Mouse (Mus musculus): ENCODE data around the gene Ces1e.
"Not testable (repeated sequence)": the region's sequence is repeated elsewhere in the genome, so short reads cannot be mapped to it uniquely, and the experiment has no call there.

The Ces1e gene

DNA sequence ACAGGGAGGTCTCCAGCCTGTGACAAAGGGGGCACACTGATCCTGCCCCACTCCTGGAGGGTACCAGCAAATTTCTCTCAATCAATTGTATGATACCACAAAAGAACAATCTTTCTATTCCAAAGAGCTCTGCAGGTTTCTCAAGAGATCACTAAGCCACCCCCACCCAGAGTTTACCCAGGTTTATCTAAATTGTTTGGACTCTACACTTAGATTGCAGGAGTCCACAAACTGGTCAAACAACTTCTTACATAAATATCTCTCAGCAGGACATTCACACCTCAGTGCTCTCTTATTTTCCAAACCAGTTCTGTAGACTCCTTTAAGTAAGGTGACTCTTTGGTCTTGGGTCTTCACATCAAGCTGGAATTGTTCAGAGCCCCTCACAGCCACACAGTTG lies at the start of gene Ces1e:
Gene Ces1e (minus strand): TSS at position 174 of the 400 bp plus-strand sequence.
- no peak for DNase-seq (ENCODE audit: low read depth)

DNA sequence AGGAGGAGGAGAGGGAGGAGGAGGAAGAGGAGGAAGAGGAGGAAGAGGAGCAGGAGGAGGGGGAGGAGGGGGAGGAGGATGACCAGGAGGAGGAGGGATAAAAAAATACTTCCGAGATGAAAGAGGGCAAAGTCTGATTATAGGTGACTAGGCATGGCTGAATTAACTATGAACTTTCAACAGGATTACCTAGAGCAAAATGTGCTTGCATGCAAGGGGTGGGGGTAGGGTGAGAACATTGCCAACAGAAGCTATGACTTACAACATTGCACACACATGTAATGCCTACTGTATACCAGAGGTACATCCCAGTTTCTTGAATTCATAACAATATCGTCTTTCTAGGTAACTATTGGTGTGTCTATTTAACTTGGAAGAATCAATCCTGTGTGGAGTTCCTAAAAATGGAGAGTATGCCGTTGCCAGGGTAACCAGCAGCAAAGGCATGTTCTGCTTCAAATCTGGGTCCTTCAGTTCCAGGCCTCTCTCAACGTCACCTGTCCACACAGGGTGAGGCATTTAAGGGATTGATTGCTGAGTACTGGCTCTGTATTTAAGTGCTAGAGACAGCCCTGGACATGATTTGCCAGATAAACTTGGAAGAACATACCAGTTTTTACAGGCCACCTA lies 48.9 kb upstream of the Ces1e start:
- DNase-seq (ENCODE audit: low read depth), result no peak

DNA sequence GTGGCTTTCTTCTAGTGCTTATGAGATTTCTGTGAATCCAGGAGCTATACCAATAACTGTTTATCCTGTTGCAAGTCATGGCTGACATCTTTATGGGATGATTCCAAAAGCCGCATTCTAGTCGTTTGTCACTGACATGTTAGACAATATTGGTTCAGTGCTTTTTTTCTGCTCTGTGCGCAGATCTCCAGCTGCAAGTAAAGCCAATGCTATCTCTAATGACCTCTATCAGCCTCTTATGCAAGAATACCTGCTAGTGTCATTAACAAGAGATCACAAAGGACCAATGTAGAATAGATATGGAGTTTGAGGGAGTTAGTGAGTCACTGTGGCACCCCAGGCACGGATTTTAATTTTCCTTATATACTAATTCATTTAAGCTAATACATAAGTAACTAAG lies 45.2 kb upstream of the Ces1e start:
- DNase-seq (ENCODE audit: low read depth), result no peak

DNA sequence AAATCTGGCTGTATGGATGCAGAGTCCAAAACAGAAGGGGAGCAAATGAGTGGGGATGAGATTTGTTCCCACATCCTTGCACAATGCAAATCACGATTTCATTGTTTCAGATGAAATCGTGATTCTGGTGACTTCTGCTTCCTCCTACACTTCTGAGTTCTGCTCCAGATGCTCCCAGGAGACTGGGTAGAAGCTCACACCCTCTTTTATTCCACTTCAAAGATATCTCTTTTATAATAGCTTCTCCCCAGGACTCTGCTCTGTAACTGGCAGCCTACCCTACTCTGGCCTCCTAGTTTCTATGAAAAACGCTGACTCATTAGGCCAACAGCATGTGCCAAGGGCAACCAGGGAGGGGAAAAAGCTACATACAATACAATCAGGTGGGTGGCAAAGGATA lies 43.9 kb upstream of the Ces1e start:
- DNase-seq (ENCODE audit: low read depth), result no peak

DNA sequence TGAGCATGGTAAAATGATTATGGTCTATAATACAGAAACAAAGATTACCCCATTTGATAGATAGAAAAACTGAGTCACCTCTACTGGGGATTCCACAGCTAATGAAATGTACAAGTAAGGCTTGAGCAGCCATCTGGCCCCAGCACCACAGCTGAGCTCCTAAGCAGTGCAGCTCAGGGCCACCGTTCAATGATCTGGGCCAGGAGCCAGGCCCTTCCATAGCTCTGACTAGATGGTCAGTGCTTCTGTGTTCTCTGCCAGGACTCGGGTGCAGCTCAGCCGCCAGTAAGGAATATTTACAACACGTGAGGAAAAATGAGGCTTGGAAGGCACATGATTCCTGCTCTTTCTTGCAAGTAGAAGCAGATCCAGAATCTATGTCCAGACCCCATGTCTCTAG lies 43.3 kb upstream of the Ces1e start:
- no peak for DNase-seq (ENCODE audit: low read depth)

DNA sequence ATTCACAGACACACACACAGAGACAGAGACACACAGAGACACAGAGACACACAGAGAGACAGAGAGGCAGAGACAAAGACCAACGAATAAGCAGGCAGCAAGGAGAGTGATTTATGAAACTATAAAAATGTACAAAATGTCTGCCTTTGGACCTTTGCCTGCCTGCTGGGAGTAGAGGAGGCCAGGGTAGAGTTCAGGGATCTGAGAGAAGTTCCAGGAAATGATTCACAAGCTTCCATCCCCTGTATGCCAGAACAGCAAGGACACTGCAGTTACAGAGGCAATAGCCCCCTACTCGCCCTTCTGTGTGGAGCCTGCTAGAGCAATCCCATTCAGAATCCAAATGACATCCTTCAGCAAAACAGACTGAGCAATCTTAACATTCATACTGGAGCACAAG lies 32.0 kb upstream of the Ces1e start:
- no peak for DNase-seq (ENCODE audit: low read depth)

DNA sequence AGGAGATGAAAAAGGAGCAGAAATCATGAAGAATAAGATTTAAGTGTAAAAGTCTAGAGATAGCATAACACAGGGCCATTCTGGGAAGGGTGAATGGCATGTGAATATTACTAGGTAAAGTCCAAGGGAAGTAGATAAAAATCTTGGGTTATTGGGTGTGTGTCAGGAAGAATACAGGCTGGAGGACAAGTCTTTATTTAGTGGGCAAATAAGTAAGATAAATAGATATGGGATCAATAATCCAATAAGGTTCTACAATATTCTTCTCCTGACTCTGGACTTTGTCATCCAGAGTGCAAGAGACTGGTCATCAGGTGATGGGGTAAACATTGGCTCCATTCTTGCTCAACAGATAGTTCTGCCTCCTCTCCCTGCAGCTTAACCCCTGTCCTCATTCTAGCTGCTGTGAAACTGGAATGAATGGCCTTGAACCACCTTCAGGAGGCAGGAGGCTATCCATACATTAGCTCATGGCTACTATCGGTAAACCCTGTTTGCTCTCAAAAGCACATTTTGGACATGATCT lies 23.0 kb upstream of the Ces1e start:
- DNase-seq (ENCODE audit: low read depth), result no peak

DNA sequence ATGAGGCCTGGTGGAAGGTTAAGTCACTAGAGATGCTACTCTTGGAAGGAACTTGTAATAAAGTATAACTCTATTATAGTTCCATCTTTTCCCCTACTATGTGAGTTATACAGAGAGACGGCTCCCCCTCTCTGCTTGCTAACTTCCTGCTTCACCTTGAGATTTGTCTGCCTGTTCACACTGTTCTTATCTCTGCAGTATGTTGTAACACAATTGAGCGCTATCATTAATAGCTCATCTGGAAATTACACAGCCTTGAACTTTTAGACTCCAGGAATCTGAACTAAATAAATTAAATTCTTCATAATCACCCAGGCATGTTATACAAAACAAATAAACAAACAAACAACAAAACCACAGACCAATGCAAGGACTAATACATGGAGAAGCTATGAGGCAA lies 16.6 kb upstream of the Ces1e start:
- DNase-seq (ENCODE audit: low read depth), result no peak

DNA sequence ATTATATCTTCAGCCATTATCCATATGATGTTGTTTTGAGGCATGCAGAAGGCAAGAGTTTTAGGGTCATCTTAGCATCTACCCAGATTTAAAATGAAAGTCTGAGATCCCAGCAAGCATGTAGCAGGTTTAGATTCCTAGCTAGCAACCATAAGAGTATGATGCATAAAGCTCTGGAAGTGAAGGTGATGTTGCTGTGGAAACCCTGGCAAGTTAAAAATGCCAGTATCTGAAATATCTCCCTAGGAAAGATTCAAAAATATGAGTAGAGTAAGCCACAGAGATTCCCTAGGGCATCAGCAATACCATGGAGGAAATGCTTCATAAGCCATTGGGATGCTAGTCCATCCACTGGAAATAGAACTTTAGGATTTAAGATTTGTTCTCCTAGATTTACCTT lies 10.5 kb upstream of the Ces1e start:
- DNase-seq (ENCODE audit: low read depth), result no peak

DNA sequence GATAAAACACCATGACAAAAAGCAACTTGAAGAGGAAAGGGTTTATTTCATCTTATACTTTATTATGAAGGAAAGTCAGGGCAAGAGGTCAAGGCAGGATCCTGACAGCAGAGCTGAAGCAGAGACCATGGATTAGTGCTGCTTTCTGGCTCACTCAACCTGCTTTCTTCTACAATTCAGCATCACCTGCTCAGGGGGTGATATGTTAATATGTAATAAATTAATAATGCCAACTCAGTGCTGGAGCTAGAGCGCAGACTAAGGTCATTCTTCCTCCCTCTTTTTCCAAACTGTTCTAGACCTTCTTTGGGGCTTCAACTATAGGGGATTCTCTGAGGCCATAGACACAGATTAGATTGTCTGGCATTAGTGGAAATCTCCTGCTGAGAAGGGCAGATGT lies 6.3 kb upstream of the Ces1e start:
- DNase-seq (ENCODE audit: low read depth), result no peak

DNA sequence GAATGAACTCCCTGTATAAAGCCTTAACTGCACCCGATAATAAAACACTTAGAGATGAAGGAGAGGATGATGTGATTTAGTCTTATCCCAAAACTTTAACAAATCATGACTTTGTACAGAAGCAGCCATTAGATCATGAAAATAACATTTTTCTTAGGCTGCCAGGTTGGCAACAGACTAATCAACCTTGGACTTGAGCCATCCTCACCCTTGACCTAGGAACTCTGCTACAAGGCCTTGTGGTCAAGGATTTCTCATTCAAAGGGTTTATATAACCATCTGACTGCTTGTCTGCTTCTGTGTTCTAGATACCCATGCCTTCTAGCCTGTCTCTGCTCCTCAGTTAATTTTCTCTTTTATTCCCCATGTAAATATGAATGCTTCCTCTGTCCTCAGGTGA lies 5.3 kb upstream of the Ces1e start:
- DNase-seq (ENCODE audit: low read depth), result no peak

DNA sequence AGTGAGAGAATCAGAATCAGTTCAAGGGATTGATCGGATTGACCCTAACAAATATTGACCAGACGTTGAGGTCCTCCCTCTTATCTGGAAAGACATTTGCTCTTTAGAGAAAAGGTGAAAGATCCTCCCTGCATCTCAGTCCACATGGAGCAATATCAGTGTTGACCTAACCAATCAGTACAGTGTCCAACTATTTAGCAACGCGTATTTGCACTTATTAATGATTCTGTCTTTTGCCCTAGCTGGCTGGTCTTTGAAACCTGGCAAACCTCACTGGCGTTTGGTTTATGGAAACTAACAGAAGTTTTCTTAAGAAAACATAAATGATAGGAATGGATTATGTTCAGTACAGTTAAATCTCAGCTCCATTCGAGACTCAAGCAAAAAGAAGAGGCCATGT lies 4.6 kb upstream of the Ces1e start:
- no peak for DNase-seq (ENCODE audit: low read depth)

DNA sequence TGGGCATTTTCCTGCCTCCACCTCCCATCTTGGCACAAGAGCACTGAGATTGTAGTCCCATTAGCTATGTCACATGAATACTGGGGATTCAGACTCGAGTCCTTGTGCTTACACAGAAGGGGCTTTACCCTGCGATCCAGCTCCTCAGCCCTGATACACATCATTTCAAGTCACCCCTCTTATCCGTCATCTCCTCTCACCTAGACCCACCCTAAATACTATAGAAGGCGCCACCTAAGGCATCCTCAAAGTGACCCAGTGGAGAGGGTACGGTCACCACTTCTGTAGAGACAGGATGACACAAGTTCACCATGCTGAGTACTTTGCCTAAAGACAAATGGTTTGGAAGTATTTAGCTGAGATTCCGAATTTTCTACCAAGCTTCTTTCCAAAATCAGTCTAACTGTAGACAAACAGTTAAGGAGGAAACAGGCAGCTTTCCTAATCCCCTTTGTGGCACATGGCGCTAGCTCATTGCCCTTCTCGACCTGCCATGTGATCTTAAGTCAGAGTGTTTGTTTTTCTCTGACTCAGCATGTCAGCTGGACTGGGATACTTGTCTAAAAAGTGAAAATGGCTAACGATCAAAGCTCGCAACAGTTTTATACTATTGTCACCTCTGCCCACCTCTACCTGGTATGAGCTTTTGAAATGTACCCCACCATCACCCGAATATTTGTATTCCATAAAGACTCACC lies 597 bp downstream of the Ces1e start:
- DNase-seq (ENCODE audit: low read depth), result no peak

DNA sequence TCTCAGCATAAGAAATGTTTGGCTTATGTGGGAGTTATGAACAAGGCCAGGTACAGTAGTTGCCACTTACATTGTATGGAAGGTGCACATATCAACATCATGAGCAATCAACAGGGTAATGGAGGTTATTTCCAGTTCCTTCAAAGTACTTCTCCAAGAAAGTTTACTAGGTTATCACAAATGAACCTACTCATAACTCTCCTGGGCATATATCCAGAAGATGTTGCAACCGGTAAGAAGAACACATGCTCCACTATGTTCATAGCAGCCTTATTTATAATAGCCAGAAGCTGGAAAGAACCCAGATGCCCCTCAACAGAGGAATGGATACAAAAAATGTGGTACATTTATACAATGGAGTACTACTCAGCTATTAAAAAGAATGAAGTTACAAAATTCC lies 2.9 kb downstream of the Ces1e start:
- DNase-seq (ENCODE audit: low read depth), result not testable (repeated sequence)

DNA sequence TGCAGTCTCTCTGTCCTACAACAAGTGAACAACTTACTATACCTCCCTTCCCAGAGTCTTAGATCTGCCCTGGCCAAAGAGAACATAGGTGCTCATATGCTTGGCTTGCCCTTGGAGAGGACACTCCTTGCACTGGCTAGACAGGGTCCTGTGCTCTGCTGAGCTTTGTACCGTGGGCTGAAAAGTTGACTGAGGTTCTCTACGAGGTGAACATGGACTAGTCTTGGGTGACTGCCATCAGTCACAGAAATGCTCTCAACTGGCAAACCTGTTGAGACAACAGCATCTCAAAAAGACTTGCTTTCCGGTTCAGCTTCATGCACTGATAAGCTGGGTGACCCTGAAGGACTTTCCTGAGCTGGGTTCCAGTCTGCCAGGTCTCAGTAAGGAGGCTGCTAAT lies 7.5 kb downstream of the Ces1e start:
- no peak for DNase-seq (ENCODE audit: low read depth)

DNA sequence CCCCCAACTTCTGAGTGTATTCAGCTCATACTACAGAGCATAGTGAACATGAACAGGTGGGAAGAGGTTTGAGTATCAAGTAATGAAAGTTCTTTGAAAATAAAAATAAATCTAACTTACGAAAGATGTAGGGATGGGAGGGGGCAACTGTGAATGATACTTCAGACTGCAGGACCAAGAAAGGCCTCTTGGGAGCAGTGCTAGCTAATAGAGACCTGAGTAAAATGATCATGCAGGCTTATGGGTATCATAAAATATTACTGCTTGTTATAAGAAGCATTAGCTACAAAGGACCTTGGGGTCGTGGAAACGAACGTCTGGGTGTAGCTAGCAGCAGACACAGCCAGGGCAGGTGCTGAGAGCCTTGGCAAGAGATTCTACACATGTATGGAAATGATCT lies 11.6 kb downstream of the Ces1e start:
- no peak for DNase-seq (ENCODE audit: low read depth)

DNA sequence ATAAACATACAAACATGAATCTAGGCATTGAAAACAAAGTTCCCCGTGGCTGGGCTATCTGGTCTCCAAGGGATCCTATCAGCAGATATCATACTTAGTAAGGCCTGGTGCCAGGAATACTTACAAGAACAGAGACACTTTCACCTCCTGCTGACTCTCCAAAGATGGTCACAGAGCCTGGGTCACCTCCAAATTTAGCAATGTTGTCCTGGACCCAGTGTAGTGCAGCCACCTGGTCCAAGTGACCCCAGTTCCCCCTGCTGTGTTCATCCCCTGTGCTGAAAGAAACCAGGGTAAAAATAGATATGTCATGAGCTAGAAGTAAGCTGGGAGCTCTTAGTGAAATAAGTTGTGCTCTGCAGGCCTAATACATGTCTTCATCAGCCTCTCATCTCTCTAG lies 12.0 kb downstream of the Ces1e start:
- DNase-seq (ENCODE audit: low read depth), result no peak

DNA sequence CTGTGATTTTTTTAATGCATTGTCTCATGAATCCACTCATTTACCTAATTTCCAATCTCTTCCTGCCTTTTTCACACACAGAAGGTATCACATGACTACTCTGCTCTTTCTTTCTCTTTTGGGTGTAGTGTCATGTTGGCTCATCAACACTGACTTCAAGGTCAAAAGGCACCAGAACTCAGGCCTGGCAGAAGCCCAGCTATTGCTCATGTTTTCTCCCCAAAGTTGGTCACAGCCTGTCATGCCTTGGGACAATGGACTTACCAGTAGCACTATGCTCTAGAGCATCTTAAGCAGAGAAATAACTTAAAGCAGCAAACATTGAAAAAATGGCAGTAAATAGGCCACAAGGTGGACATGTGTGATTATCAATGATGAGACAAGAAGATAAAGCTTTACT lies 18.3 kb downstream of the Ces1e start:
- DNase-seq (ENCODE audit: low read depth), result no peak

DNA sequence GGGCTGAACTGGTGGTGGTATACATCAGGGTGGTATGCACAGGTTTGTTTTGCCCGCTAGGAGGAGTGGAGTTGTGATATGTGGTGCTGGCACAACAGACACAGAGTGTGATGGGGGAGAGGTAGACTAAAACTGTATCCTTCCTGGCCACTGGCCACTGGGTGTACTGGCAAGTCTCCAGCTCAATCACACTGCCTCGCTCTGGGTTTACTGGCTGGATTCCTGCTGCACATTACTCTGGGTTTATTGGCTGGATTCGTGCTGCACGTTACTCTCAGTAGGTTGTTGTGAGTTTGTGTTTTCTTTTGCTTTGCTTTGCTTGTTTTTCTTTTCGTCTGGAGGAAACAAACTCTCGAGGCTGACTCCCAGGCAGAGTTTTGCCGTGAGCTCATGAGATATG lies 30.3 kb downstream of the Ces1e start:
- not testable (repeated sequence) for DNase-seq (ENCODE audit: low read depth)

DNA sequence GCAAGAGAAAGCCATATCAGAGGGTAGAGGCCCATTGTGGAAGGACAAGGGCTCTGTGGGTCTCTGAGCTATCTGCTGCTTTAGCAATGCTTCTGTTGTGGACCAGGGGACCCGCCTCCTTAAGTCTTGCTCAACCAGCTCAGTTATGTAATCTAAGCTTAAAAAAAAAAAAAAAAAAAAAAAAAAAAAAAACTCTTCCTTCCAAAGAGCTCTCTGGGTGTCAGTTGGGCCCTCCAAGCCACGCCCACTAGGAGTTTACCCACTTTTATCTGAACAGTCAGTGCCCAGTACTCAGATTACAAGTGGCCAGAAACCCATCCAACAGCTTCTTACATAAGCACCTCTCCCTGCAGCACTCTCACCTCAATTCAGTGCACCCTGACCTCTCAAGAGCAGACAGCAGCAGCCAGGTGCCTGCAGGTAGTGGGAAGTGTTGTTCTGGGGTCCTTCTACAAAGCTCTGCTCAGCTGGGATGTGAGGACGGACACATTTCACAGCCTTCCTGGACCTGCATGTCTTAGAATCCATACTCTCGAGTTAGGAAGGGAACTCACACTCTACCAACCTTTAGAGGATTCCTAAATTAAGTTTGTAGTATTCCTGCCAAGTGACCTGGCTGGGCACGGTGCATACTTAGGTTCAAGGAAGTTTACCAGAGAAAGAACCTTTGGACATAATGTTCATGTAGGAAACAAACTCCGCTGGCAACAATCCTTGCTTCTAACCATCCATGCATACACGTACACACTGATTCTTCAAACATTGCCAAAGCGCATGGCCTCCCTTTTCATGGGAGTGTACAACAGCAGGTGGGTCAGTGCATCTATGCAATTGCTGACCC lies 31.5 kb downstream of the Ces1e start, which contains the start of gene Ces1d:
Gene Ces1d (minus strand): TSS at position 154 of the 841 bp plus-strand sequence.
- DNase-seq (ENCODE audit: low read depth), result no peak

DNA sequence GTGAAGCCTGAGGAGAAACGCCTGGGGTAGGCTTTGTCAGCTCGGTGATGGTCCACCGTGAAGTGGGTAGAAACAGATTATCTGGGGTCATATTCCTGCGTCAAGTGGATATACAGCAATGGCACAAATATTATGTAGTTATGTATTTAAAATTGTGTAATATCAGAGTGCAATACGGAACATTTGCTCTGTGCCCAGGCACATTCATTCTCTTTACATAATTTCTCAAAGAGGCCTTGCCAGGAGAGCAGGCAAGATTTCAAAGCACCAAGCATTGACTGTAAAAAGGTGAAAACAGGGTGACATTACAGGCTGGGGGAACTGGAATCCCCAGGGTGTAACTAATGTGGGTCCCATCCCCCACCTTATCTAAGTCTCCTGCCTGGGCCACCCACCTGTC lies 33.0 kb downstream of the Ces1e start:
- no peak for DNase-seq (ENCODE audit: low read depth)

DNA sequence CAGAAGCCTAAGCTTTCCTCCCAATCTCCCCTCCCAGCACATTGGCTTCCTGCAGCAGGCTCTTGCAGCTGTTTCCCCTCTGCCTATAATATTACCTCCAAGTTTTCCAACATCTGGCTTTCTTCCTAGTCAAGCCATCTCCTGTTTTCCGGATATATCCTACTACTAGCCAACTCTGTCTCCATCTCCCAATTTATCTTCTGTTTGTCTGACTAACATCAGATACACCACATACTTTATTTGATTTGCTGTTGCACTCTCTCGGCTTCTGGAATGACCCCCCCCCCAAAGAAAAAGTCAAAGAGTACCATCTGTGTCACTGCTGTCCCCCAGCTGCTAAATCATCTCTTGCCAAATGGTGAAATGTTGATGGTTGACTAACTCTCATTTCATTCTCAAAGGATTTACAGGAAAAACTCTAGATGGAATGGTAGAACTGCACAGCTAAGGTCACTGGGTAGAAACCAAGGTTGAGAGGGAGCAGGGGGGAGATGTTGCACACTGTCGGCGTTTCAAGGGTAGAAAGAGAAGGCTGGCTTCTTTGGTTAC lies 48.8 kb downstream of the Ces1e start:
- DNase-seq (ENCODE audit: low read depth), result no peak

DNA sequence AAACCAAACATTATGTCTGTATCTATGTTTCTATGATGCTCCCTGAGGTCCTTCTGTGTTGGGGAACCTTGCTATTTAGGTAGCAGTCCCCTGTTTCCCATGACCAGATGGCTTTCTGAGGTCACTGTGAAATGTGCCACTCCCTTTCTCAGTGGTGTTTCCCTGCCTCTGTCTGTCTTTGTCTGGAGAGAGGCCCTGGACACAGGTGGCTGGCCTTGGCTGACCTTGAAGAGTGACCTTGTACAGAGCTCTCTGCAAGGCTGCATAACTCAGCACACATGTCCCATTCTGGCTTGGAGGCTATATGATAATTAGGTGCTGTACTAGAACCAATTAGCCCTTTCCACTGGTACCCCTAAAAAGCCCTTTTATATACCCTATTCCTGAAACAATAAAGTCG lies 52.8 kb downstream of the Ces1e start:
- DNase-seq (ENCODE audit: low read depth), result no peak
